Mouse (Mus musculus) erythroblast, embryonic 14.5 days (primary cell): ENCODE results near the gene Pygo1.

Experiments
- GATA1 ChIP-seq: IDR thresholded peaks from 2 replicates; pipeline ENCODE4 v1.6.1; 2012; ENCODE audit warnings: low read length, inconsistent platforms, mixed read lengths
- TAL1 ChIP-seq: IDR thresholded peaks from 3 replicates; pipeline ENCODE4 v1.6.1; 2012; ENCODE audit warnings: low read length, inconsistent platforms, mixed read lengths

GRCm38 (mm10) chr9:72913551-72913950, 11.9 kb upstream of the Pygo1 start:
- TF ChIP-seq GATA1 = no peak
- no peak for TF ChIP-seq TAL1
